Mouse (Mus musculus) embryonic fibroblast, embryonic 13.5 days (primary cell): Measurements from ENCODE around the gene Tmem206.

Source experiments
- CTCF ChIP-seq: IDR thresholded peaks from 2 replicates; pipeline ENCODE4 v1.5.1; 2011; ENCODE audit warnings: mild to moderate bottlenecking, control low read depth, low read length, moderate library complexity, borderline replicate concordance; ENCODE audit not compliant: insufficient read depth
- POLR2A ChIP-seq: IDR thresholded peaks from 2 replicates; pipeline ENCODE4 v1.6.1; 2011; ENCODE audit warnings: low read depth, mild to moderate bottlenecking, control low read depth, low read length, moderate library complexity

DNA sequence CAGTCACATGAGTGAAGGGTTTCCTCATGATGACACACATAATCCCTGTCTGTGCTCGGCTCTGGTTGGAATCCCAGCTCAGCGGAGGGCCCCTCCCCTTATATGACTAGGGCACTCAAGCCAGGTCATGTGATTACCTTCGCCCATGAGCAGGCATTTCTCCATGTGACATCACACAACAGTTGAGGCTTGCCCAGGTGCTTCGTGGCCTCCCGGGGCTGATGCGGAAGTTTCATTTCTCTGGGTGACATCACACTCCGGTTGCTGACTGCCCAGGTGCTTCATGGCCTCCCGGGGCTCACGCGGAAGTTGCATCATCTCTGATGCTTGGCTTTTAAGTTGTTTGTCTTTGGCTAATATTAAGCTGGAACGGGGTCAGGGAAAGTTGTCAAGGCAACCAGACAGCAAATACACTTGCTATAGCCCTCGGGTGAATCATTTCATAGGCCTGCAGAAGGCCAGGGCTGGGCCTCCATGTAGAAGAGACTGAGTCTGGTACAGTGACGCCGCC is 48.1 kb upstream of the Tmem206 start:
- TF ChIP-seq CTCF (no peak), POLR2A (no peak)
